23 mouse cellular contexts compared by ENCODE assay signal in genomic region chr10:37478108-37478507, GRCm38 (mm10).
A peak's percentile ranks its signal among the peaks of the same experiment; 100 is the strongest.
DNase-seq lines count a peak whose midpoint lies in the region; TF ChIP-seq lines count a peak whose summit lies in the region.
"Had no signal": no experiment of that assay in that cellular context is flagged by ENCODE, and none has a peak within 500 bp of the region (broad histone marks: within the 10 kb centered on the region; RNA-seq: fewer than 3 reads in every experiment).

No protein-coding gene starts in this region.

- no peak overlapping the region for H3K4me3 ChIP-seq in kidney, adult 2 months (ENCODE audit: insufficient read depth, low read depth, low read length)
- H3K4me3 ChIP-seq: erythroblast, embryonic 14.5 days; hindbrain, embryonic 13.5 days; layer of hippocampus, adult 2 months; left cerebral cortex, adult 2 months; limb, embryonic 12.5 days; myocyte; neural tube, embryonic 13.5 days had no signal

- no peak overlapping the region for H3K27ac ChIP-seq in kidney, adult 2 months (ENCODE audit: insufficient read depth, low read depth, low read length)
- H3K27ac ChIP-seq: hindbrain, embryonic 13.5 days; layer of hippocampus, adult 2 months; left cerebral cortex, adult 2 months; limb, embryonic 12.5 days; neural tube, embryonic 13.5 days; stomach, postnatal 0 days had no signal

- no peaks in the 10 kb centered on the region for H3K27me3 ChIP-seq in kidney, adult 2 months (replicated peaks; ENCODE audit: control insufficient read depth, insufficient read depth, low read length)
- H3K27me3 ChIP-seq: hindbrain, embryonic 13.5 days; limb, embryonic 12.5 days; neural tube, embryonic 13.5 days had no signal

- whole genome bisulfite sequencing in kidney, adult 2 months = 97% methylated on average over 2 of the region's 2 CpGs

- no peak for TF ChIP-seq CTCF in kidney, adult 2 months (conservative IDR thresholded peaks at IDR 0.05; ENCODE audit: insufficient read depth, insufficient read length, low read depth, low read length)

- no peaks in the 10 kb centered on the region for H3K4me1 ChIP-seq in kidney, adult 2 months (ENCODE audit: control insufficient read depth, insufficient read depth, low read length)
- H3K4me1 ChIP-seq: hindbrain, embryonic 13.5 days; limb, embryonic 12.5 days had no signal

- no peaks in the 10 kb centered on the region for H3K36me3 ChIP-seq in kidney, adult 2 months (ENCODE audit: control insufficient read depth, insufficient read depth, low read length)
- H3K36me3 ChIP-seq: hindbrain, embryonic 13.5 days; limb, embryonic 12.5 days; neural tube, embryonic 13.5 days had no signal

- peak; percentile 5 for DNase-seq in kidney, adult 2 months
- no peak for DNase-seq in kidney, postnatal 4 days
- DNase-seq in adipocyte (ENCODE audit: low spot score) = peak; percentile 63
- DNase-seq in adrenal gland, postnatal 14 days = peak; percentile 48
- peak; percentile 11 for DNase-seq in lung, postnatal 10 days
- DNase-seq in embryo, embryonic 9.5 days (ENCODE audit: extremely low spot score) = no peak
- no peak for DNase-seq in c-Kit-positive CD71-positive TER-119-positive erythroid progenitor cells, embryonic 14.5 days (ENCODE audit: low spot score)
- DNase-seq: cerebellum, adult 18-20 months; cerebellum, postnatal 10 days; heart, postnatal 36 days; kidney, postnatal 25 days; liver, postnatal 0 days; right cerebral cortex, postnatal 4 days; thymus, adult 2 months; thymus, postnatal 36 days had no signal

- TF ChIP-seq POLR2A in kidney, adult 2 months (IDR thresholded peaks at IDR 0.05; ENCODE audit: low read depth, low read length) = no peak

Comparison
In these comparisons a context has a peak if more than half of its experiments do, and no peak if none do; other contexts are left out.
1. DNase-seq: peak in kidney, adult 2 months (single experiment), adipocyte (single experiment), adrenal gland, postnatal 14 days (single experiment) and lung, postnatal 10 days (single experiment); none in kidney, postnatal 4 days (0 of 2), embryo, embryonic 9.5 days (single experiment) and c-Kit-positive CD71-positive TER-119-positive erythroid progenitor cells, embryonic 14.5 days (single experiment).